Mouse (Mus musculus): ENCODE measurements around the gene Unc13a.
"Not testable (repeated sequence)": the region's sequence is repeated elsewhere in the genome, so short reads cannot be mapped to it uniquely, and the experiment has no call there.

Gene Unc13a

DNA sequence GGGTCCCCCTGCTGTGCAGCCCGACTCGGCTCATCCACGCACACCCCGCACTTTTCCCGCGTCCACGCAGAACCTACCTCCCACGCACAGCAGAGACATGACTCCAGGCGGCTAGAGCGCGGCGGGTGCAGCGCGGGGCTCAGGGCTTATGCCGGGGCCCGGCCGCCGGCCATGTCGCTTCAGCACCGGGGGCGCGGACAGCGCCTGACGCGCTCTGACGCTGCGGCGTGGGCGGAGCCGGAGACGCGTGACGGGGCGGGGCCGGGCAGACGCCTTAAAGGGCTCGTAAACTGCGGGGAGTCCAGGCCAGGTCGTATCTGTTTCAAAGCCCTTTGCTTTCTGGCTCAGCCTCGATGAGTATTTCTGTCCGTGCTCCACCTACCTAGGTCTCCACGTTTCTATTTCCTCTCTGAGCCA lies at the start of gene Unc13a:
Unc13a (minus strand) TSS at position 209 of the 417 bp plus-strand sequence.
- DNase-seq (ENCODE audit: low spot score), result peak; percentile 92

DNA sequence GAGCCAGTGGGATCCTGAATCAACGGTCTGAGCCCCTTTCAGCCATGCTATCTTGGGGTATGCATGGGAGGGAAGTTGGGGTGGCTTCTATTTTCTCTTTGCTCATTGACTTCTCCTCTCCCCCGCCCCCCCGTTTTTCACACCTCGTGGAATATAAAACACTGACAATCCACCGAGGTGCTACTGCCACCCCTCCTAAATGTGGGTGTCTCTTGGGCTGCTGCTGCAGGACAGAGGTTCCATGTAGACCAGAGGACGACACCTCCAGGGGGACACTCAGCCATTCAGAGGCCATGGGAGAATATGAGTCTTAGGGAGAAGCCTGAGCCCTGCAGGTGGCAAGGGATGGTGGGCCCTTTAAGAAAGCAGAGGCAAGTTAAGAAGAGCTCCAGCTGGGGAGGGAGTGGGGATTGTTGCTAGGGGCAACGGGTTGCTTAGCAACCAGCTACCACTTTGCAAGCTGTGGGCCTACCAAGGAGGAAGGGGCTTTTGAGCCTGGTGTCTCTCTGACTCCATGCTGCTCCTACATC lies 48.4 kb upstream of the Unc13a start:
- DNase-seq (ENCODE audit: low spot score), result peak; percentile 90

DNA sequence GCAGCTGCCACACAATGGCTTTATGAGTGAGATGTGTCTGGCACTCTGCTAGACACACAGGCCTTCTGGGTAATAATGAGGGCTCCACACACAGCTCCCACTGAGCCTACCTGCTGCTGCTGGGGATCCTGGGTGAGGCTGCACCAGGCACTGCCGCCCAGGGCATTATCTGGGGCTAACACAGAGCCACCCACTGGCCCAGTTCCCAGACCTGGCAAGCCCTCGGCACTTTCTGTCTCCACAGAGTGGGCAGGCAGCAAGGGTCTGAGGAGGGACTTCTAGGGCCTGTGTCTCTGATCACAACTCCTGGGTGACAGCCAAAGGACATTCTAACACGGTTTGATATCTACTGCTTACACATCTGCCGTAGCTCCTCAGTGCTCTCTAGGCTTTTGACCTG lies 47.7 kb upstream of the Unc13a start:
- no peak for DNase-seq (ENCODE audit: low spot score)

DNA sequence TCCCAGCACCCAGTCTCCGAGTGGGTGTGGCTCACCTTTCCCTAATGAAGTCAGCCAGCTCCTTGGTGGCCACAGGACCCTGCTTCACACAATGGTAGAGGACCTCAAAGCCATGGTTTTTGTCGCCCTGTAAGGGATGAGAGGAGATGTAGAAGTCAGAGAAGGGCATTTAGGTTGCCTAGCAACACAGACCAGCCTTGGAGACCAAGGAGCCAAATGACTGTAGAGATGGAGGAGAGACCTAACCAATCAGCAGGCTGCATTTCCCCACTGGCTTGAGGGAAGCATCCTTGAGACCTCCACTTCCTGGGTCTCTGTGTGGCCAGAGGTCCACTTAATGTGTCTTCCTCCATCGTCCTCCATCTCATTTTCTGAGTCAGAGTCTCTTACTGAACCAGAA lies 46.7 kb upstream of the Unc13a start:
- DNase-seq (ENCODE audit: low spot score), result no peak

DNA sequence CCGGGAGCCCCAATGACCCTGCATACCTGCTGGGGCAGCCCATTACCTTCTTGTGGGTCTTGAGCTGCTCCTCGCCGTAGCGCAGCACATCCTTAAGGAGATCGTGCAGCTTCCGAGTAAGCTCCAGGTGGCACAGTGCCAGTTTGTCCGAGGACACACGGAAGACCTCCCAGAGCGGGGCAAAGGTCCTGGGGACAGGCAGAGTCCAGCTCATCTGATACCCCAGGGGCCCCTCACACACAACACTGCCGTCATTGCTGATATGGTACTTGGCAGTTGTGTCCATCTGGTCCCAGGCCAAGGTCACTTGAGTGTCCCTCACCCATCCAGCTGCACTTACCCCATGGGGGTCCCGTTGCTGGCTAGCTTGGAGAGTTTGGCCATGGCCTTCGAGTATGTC lies 45.5 kb upstream of the Unc13a start:
- no peak for DNase-seq (ENCODE audit: low spot score)

DNA sequence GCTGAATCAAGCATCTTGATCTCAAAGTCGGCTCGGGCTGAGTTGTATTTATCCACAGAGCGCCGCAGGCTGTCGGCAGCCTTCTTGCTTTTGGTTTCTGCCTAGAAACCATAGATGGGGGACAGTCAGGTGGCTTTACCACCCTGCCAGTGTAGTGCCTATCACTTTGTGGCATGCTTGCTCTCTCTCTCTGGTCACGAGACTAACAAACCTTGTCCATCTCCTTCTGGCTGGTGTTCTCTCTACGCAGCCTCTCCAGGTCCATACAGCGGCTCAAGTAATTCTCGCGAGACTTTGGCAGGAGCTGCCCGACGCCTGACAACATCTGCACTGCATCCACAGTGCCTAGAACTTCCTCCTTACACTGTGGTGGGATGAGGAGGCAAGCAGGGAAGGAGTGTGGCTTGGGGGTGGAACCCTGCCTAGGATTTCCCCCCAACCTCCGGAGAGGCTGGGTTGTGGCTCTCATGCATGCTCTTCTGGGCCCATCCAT lies 45.0 kb upstream of the Unc13a start:
- DNase-seq (ENCODE audit: low spot score), result no peak

DNA sequence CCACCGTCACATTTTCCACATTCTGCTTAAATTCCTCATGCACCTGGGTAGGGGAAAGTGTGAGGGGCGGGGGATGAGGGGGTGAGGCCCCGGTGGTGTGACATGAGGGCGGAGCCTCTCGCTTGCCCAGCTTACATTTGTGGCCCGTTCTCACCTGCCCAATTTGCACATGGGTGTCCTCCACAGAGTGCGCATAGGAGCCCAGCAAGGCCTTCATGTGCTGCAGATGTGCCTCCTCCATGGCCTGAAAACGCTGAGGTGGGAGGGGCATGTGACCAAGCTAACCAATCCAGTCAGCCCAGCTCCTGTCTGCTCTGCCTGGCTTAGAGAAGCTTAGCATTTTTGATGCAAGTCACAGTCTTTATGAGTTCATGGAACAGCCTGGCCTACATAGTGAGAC lies 44.0 kb upstream of the Unc13a start:
- no peak for DNase-seq (ENCODE audit: low spot score)

DNA sequence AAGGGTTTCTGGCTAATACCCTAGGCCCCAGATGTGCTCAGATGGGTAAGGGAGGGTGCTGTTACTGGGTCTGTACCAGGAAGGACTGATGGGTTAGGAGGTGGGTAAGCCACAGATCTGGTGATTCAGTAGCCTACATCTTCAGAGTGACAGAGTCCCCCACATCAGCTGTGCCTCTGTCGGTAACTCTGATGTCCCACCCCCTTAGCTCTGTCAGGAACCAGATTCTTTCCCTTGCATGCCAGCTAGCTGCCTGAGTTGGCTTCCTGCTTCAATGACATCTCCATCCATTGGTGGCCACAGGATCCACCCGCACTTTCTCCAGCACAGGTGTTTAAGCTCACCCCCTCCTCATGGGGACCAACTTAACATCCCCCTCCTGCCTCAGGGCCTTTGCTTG lies 40.0 kb upstream of the Unc13a start:
- DNase-seq (ENCODE audit: low spot score), result no peak

DNA sequence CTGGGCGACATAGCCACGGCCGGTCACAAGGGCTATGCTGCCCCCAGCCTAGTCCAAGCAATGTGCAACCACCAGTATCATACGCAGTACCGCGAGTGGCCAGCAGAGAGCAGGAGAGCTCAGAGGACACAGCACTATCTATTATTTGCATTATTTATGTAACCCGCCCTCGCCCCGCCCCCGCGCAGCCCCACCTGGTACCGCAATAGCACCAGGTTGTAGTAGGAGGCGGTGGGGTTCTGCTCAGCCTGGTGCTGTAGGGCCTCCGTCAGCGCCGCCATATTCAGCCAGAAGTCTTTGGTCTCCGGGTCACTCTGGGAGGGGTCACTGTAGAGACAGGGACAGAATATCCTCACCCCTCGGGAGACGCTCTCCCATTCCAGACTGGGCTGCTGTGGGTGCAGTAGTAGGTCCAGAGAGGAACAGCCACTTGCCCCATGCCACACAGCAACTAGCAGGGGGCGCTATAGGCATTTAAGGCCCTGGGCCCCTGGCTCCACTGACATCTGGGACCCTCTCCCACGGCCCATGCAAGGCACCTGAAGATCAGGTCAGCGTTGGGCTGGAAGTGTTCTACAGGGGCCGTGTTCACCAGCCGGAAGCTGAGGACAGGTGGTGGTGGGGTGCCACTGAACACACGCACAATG lies 38.4 kb upstream of the Unc13a start:
- peak; percentile 91 for DNase-seq (ENCODE audit: low spot score)

DNA sequence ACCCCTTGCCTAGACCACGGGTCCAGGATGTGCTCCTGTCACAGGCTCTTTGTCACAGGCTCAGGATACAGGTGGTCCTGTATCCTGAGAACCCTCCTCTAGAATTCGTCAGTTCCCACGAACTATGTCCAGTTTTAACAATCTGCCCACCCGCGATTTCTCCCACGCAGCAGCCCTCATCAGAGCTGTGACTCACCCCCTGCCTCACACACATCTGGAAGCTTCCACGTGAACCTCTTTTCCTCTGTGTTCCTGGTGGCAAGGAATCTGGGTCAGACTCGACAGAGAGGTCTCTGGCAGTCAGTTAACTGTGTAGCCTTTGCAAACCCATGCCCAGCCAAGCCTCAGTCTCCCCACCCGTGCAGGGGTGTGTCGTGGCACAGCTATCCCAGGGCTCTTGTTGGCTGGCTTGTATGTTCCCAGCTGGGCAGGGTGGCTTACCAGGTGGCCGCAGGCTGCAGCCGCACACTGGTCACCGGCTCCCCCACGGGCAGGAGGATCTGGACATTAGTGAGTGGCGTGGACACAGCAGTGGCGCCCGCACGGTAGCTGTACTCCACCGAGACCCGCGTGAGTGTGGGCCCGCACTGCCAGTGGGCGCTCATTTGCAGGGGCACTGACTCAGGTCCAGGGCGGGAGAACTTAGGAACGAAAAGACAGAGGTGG lies 37.7 kb upstream of the Unc13a start:
- no peak for DNase-seq (ENCODE audit: low spot score)

DNA sequence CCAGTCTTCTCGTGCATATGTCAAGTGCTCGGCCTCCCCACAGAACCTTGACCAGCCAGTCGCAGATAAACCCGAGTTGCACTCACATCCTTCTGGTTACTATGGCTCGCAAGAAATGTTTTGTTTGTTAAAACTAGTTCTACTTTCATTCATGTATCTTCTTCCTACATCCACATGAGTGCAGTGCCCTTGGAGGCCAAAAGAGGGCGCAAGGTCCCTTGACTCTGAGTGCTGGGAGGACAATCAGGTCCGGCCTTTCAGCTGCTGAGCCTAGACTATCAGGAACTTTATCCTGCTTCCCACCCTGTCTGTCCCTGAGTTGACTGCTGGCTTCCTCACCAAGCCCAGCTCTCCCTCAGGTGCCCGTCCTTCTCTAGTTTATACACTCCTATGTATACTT lies 36.3 kb upstream of the Unc13a start:
- peak; percentile 76 for DNase-seq (ENCODE audit: low spot score)

DNA sequence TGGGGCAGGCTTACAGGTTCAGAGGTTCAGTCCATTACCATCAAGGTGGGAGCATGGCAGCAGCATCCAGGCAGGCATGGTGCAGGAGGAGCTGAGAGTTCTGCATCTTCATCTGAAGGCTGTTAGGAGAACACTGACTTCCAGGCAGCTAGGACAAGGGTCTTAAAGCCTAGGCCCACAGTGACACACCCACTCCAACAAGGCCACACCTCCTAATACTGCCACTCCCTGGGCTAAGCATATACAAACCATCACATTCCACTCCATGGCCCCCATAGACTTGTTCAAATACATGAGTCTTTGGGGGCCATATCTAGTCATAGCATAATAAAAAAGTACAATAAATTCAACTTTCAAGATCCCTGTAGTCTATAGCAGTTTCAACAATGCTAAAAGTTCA lies 31.8 kb upstream of the Unc13a start:
- not testable (repeated sequence) for DNase-seq (ENCODE audit: low spot score)

DNA sequence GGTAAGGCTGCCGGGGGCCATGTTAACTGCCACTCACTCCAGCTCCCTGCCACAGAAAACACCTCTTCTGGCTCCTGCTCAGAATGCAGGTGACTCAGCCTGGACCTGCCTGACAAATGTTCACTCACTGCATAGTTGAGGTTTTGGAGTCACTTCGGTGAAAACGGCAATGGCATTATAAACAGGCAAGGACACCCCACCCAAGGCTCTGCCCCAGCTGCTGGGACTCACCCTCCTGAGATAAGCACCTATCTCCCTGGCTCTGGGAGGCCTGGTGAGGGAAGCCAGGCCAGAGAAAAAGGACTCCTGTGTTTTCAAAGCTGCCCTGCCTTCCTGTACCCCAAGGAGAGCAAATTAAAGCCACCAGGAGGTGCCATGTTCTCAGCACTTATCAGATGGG lies 31.4 kb upstream of the Unc13a start:
- no peak for DNase-seq (ENCODE audit: low spot score)

DNA sequence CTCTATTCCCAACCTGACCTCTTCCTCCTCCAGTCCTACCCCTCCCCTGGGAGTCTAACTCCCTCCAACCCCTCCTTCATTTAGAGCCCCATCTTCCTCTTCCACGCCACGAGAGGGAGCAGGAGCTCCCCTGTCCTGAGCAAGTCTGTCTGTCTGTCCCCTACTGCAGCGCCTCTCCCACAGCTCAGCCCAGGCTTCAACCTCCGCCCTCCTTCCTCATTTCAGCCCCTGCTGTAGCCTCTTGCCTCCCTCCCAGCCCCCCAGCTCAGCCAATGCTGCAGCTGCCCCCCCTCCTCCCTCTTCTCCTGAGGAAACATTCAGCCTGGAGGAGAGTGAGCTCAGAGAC lies 30.5 kb upstream of the Unc13a start:
- no peak for DNase-seq (ENCODE audit: low spot score)

DNA sequence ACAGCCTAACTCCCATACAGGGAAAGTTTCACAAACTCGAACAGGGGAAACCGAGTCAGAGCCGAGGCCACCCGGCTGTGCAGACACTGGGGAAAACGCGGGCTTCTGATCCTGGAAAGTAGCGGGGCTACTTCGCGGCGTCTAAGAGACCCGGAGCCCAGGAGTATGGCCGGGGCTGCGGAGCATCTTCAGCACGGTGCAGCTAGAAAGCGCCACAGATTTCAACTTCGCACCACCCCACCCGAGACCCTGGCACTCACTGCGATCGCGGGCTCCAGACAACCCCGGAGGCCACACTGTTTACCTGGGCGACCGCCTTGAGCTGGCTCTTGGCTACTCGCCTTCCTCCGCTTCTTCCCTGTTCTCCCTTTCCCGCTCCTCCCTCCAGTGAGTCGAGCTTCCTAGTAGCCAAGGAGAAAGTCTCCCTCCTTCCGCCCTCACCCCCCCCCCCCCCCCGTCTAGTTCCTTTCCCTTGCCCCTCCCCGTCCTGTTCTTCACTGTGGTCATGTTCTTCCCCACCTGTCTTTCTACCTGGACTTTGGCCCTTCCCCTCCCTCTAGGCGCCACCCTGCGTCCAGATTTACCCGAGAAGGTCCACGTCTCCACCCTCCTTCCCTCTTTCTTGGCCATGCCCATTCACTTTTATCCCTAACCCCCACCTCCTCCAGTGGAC lies 30.0 kb upstream of the Unc13a start, which contains the start of gene B3gnt3:
B3gnt3 (minus strand) TSS at position 376 of the 673 bp plus-strand sequence.
- no peak for DNase-seq (ENCODE audit: low spot score)

DNA sequence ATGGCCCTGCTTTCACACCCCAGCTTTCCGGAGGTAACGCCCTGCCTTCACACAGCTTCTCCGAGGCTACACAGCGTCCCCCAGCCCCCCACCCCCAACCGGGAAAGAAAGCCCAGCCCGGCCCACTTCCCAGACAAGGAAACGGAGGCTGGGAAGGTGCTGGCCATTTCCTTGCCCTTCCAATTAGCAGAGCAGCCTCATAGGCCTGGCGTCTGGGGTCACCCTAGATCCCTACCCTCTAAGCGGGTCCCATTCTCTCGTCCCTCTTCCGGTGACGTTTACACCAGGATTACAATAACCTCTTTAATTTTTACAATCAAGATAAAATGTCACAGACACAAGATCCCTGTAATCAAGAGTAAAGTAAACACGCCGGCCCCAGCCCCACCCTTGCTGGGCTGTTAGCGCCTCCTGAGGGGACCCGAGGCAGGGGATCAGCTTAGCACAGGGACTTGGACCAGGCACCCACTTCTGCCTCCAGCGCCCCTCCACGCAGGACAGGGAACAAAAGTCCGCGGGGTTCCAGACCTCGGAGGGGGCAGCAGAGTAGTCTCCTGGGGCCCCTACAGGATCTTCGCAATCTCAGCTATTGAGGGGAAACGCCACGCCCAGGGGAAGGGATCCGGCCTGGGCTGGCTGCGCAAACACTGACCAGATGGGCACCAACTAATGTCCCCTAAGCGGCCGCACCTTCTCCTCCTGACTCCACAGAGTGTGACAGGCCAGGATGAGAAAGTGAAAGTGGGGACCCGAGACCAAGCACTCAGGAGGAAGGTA lies 29.1 kb upstream of the Unc13a start:
- no peak for DNase-seq (ENCODE audit: low spot score)

DNA sequence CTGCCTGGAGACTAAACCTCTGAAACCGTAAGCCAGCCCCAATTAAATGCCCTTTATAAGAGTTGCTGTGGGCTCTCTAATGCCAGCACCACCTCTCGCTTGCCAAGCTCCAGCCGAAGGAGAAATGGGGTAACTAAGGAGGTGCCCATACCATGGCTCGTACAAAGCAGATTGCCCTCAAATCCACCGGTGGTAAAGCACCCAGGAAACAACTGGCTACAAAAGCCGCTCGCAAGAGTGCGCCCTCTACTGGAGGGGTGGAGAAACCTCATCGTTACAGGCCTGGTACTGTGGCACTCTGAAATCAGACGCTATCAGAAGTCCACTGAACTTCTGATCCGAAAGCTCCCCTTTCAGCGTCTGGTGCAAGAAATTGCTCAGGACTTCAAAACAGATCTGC lies 23.9 kb upstream of the Unc13a start:
- DNase-seq (ENCODE audit: low spot score), result not testable (repeated sequence)

DNA sequence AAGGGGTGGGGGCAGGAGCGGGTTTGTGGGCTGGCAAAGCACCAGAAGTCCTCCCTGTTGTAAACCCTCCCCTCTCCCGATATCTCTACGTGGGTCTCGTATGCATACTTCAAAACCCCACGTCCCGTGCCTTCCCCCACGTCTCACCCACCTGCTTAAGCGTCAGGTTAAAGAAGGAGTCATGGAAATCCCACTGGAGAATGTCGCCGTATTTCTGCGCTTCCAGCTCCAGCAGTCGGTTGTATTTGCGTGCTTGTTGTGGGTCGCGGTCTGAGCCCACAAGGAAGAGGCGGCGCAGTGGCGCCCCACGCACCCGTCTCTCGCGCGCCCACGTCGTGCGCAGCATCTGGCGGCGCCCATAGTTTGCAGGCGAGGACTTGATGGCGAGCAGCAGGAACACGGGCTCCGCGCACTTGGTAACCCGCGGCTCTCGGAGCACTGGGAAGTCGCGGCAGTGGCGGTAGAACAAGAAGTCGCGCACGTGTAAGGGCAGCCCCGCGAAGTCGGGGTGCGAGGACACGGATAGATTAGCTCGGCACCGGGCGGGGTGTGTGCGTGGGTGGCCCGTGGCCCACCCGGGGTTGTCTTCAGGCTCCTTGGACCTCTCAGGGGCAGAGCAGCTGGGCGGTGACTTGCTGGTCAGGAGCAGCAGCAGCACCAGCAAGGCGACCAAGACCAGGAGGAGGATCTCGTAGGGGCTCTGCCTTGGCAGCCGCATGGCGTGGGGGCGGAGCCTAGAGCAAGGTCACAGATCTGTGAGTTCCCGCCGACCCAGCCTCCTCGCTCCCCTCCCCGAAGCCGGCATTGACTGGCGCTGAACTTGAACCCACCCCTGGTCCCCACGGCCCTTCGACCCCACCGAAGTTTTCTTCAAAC lies 21.8 kb upstream of the Unc13a start:
- peak; percentile 36 for DNase-seq (ENCODE audit: low spot score)

DNA sequence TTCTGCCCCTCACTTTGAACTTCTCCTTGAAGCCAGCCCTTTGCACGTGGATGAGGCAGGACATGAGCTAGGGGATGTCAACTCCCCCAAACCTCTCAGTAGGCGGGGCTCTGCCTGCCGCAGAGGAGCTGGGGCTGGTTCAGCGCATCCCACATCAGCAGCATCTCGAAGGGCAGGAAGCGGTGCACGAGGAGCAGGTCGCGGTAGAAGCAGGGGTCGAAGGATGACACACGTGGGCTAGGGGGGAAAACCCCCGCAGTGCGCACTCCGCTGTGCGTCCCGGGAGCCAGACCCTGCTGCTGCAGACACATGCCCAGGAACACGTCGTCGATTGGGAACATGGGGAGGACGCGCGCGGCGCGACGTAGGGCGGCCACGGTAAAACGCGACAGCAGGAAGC lies 21.0 kb upstream of the Unc13a start:
- DNase-seq (ENCODE audit: low spot score), result no peak

DNA sequence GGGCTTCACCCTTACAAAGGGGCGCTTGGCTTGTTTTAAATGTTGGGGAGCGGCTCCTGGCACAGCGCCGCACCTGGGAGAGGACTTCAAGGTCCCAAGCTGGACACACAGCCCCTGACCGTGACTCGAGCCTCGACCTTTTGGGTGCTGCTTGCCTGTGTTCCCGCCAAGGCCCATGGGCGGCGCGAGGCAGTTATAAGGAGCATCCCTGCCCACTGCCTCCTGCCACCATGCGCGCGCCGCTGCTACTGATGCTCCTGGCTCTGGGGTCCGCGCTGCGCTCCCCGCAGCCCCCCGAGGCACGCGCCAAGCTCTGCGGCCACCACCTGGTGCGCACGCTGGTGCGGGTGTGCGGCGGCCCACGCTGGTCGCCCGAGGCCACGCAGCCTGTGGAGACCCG lies 17.5 kb upstream of the Unc13a start, which contains the start of gene Insl3:
Insl3 (plus strand) TSS at position 187 of the 400 bp plus-strand sequence.
- no peak for DNase-seq (ENCODE audit: low spot score)

DNA sequence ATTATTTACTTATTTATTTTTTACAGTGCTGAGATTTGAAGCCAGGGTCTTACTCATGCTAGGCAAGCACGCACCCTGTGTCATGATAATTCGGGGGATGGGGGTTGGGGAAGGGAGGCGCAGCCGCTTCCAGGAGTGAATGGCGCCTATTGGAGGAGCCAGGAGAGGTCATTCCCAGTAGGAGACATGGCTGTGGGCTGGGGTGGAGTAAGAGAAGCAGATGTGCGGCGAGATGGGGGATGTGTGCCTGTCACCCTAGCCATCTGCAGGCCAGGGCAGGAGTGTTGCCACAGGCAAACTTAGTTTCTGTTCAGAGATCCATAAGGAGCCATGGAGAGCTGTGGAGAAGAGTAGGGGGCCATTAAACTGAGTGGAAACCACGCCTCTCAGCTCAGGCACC lies 16.1 kb upstream of the Unc13a start:
- no peak for DNase-seq (ENCODE audit: low spot score)
